Mouse (Mus musculus): ENCODE results near the gene Dgkz. TPM values are rescaled to one million over a fixed set of nuclear protein-coding genes. Genes with fewer than 3 reads are reported as not detected.

Dgkz gene
- polyA plus RNA-seq, 1 experiment = 204 TPM

DNA sequence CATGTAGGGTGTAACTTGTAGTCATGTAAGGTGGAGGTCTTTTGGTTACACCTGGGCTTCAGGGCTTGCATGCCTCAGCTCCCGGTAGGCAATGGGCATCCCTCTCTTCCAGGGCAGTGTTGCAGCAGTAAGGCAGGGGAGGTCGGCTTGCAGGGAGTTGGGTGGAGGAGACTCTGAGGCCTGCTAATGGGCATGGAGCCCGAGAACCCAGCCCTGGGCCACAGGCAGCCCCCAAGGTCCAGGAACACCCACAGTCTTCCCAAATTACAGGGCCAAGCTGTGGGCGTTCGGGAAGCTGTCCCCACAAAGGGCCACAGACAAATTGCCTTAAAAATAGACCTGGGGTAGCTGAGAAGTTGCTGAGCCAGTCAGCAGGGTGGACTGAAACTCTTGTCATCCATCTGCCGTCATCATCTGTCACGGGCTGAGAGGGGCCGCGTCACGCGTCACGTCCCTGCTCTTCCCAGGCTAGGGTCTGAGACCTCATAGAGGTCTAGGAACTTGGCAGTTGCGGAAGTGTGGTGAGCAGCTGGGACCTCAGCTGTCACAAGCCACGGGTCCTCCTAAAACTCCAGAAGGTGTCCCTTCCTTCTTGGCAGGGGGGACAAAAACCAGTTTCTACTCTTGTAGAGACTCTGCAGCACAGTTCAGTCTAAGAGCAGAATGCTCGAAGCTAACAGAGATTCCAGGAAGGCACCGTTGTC is 22.4 kb upstream of the Dgkz start:
- DNase-seq (ENCODE audit: low read depth, low spot score) = no peak
- WGBS = 81% methylated on average over 16 of the region's 16 CpGs

DNA sequence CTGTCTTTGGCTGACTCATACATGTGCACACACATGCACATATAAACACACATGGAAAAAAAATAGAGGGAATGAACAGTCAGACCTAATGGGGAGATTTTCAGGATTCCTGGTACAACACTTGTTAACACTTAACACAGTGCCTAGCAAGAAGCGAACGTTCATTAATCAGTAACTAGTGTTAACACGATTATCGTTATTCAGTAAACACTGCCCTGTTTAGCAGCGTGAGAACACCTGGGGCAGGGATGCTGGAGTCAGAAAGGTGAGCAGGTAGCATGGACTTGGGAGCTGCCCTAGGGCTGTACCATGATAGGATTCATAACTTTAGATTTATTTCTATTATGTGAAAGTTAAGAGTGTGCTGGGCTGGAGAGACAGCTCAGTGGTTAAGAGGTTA is 20.3 kb upstream of the Dgkz start:
- WGBS = 34% methylated on average over 5 of the region's 5 CpGs
- no peak for DNase-seq (ENCODE audit: low read depth, low spot score)

DNA sequence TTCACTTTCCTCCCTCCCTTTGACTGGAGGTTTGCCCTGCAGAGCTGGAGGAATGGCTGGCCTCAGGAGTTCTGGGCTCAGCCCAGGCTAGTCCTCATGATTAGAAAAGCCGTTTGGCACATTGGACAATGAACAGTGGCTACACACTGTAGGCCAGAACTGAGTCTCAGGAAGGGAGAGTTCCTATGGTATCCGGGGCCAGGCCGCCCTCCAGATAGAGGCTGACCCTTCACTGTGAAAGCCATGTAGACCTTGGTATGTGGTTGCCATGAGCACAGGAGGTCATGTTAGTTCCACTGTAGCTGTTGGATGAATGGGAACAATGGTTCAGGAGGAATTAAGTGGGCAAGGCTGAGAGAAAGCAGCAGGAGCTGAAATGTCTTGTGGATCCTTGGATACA is 17.7 kb upstream of the Dgkz start:
- 84% methylated on average over 3 of the region's 3 CpGs for WGBS

DNA sequence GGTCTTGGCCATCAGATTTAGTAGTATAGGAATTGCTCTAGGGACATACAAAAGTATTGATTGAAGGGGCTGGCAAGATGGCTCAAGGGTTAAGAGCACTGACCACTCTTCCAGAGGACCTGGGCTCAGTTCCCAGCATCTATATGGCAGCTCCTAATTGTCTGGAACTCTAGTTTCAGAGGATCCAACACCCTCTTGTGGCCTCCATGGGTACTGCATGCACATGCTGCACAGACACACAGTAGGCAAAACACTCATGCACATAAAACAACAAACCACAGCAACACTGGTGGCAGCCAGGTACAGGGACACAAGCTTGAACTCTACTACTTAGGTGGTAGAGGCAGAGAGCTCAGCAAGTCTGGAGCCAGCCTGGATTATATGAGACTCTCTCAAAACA is 14.1 kb upstream of the Dgkz start:
- no peak for DNase-seq (ENCODE audit: low read depth, low spot score)

More for the DNA sequence above, 17.7 kb upstream of the Dgkz start:
- DNase-seq (ENCODE audit: low read depth, low spot score) = no peak

DNA sequence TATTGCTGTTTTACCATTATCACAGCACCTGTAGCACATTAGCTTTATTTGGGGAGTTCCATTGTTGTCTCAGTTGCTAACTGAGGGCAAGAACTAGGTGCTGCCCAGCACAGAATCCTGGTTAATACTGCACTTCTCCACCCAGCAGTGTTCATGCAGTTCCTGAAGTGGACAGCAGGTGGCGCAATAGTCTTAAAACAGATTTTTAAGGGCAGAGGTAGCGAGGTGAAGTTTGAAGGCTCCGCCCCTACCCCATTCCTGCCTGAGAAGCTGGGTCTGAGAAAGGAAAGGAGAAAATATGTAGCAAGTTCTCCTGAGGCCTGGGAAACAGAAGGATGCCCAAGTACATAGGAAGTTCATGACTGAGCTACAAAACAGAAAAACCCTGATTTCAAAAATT is 11.9 kb upstream of the Dgkz start:
- WGBS = 10% methylated on average over 3 of the region's 3 CpGs
- peak; percentile 67 for DNase-seq (ENCODE audit: low read depth, low spot score)

DNA sequence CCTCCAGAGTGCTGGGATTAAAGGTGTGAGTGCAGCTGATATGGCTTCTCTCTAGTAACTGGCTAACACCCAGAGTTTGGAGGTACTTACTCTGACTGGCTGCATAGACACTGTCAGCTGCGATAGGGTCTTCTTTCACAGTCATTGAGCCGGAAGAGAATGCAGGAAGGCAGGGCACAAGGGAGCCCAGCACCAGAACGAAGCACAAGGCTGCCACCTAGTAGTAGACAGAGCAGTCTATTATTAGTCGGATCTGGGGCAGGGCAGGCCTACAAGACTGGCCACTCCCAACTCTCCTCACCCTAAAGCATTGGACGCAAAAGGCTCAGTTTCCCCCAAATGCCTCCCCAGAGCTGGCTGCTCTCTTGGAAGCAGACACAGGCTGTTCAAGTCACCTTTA is 10.4 kb upstream of the Dgkz start:
- no peak for DNase-seq (ENCODE audit: low read depth, low spot score)
- WGBS = 36% methylated on average over 5 of the region's 5 CpGs

DNA sequence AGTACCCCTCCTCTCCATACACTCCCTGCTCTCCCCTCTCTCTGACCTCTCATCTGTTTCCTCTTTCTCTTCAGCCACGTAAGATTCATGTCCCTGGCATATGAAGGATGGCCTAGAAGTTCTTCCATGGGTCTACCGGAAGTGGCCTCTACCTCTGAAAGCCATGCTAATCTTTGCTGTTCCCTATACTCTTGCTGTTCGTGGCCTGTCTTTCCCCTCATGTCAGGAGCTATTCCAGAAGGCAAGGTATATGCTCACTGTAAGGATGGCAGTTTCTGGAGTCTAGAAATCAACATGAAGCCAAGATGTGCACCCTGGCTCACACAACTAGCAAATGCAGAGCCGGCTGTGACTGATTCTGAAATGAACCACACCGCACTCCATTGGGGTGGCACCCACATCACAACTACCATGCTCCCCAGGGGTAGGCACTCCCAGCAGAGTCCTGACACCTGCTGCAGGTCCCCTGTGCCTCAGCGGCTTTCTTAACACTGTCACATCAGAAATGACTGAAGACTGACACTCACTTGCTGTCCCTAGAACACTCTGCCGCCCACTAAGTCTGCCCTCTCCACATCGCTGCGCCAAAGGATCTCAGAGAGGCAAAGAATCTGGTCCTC is 9.4 kb upstream of the Dgkz start:
- 49% methylated on average over 9 of the region's 9 CpGs for WGBS

DNA sequence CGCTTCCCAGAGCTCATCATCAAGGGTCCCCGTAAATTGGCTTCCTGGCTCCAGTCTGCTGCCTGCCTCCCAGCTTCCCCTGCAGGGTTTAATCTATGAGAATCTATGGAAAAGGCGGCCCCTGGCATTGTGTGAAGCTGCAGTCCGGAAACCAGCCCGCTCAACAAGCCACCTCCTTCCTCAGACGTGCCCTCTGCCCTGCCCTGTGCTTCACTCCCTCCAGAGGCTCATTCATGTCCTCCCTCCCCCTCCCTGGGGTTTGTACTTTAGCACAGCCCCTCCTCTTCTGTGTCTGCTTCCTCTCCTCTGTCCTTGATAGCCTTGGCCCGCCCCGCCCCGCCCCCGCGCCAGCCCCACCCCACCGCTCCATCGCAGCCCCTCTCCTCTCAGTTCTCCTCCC is 8.8 kb upstream of the Dgkz start:
- WGBS = 20% methylated on average over 11 of the region's 13 CpGs
- DNase-seq (ENCODE audit: low read depth, low spot score) = peak; percentile 77

More for the DNA sequence above, 9.4 kb upstream of the Dgkz start:
- DNase-seq (ENCODE audit: low read depth, low spot score) = no peak

DNA sequence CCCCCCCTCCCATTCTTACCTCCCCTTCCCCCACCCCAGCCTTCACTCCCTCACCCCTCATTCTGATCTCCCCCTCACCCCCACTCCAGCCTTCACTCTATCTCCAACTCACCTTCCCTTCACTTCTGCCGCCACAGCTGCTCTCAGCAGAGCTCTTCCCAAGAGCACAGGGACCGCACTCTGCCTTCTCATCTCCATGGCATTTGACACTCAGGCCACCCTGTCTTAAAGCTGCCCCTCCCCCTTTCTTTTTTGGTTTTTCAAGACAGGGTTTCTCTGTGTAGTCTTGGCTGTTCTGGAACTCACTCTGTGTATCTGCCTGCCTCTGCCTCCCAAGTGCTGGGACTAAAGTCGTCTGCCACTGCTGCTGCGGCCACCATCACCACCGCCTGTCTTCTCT is 5.2 kb upstream of the Dgkz start:
- 75% methylated on average over 5 of the region's 5 CpGs for WGBS
- no peak for DNase-seq (ENCODE audit: low read depth, low spot score)

DNA sequence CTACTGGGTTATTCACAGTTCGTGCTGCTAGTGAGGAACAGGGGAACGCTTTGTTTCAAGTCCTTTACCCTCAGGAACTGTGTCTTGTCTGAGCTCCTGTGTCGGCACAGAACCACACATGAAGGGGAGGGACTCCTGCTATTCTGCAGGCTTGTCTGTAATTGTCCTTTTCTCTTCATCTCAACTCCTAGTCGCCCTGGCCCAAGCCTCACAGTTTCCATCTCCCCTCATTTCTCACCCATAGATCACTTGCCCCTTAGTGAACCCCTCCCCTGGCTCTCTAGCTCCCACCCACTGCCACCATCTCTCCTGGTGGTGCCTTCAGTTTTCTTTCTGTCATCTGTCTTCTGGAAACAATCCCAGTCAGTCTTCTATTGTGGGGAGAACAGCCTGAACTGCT is 4.6 kb upstream of the Dgkz start:
- no peak for DNase-seq (ENCODE audit: low read depth, low spot score)
- WGBS = 46% methylated on average over 4 of the region's 4 CpGs

DNA sequence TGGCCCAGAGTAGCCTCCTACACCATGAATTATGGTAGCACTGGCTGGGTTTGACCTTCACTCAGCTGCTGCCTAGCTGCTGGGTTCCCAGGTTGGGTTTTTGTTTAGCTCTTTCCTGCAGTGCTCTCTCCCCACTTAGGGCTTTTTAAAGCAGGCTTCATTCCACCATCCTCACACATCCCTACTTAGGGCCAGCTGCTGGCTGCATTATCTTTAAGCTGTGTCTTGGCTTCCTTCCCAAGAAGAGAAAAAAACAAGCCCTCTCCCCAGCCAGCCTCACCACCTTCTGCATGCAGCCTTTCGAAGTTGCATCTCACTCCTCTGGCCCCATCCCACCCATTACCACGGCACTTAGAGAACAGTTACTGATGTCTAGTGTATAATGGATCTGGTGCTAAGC is 2.9 kb upstream of the Dgkz start:
- no peak for DNase-seq (ENCODE audit: low read depth, low spot score)
- 61% methylated on average over 2 of the region's 2 CpGs for WGBS

DNA sequence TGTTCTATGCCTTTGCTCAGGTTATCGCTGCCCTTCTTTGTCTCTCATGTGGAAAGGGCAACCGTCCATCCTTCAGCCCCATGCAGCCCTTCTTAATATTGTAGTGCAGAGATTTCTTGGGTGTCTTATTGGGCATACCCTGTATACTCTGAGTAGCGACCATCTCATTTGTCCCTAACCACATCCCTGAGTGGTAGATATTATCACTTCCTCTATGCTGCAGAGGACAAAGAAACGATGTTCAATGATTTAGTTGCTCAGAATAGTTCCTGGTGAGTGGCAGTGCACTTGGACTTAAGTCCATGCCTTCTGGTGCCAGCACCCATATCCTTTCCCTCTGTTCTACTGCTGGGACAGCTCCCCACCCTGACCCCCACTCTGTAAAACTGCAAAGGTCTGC is 2.3 kb upstream of the Dgkz start:
- 67% methylated on average over 4 of the region's 4 CpGs for WGBS
- no peak for DNase-seq (ENCODE audit: low read depth, low spot score)

DNA sequence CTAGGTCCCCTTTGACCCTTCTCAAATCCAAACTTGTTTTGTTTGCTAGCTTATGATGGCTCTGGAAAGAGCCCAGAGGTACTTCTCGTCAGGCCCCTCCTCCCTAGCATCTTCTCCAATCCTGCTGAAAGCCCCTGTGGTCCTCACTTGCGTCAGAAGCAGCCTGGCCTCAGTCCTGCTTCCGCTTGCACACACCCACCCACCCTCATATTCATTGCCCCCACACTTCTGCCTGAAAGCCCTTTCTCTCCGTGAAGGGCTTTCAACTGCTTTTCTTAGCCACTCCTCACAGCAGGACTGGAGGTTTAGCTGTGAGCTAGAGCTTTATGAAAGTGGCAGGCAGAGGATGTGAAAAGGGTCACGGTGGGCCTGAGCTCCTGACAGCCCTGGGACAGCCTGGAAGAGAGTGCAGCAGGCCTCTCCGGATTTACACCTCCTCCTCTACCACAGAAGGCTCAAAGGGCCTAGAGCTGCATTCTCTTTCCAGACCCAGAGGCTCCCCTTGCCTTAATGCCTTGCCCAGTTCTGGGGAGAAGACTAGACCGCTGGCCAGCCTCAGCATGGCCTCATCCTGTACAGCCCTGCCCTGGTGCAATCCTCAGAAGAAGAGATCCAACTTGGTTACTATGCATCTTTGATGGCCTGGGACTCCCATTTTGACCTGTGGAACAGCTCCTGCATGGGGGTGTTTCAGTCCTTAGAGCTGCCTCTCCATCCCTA is 2.1 kb downstream of the Dgkz start:
- DNase-seq (ENCODE audit: low read depth, low spot score) = no peak
- whole genome bisulfite sequencing = 90% methylated on average over 7 of the region's 7 CpGs

DNA sequence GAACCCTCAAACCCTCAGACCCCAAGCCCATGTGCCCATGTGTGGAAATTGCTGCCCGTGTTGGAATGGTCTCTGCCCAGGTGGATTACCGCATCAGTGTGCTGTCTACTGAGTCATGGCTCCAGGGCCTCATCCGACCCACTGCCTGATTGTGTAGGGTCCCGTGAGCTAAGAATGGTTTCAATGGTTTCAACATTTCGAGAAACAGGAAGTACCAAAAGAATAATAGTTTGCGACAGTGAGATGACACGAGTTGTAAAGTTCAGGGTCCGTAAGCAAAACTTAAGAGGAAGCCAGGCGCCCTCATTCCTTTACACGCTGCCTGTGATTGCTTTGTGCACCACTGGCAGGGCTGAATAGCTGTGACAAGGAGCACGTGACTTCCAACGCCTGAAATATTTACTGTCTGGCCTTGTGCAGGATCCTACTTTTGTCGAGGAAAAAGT is 3.5 kb downstream of the Dgkz start:
- DNase-seq (ENCODE audit: low read depth, low spot score) = no peak
- 17% methylated on average over 13 of the region's 13 CpGs for WGBS

DNA sequence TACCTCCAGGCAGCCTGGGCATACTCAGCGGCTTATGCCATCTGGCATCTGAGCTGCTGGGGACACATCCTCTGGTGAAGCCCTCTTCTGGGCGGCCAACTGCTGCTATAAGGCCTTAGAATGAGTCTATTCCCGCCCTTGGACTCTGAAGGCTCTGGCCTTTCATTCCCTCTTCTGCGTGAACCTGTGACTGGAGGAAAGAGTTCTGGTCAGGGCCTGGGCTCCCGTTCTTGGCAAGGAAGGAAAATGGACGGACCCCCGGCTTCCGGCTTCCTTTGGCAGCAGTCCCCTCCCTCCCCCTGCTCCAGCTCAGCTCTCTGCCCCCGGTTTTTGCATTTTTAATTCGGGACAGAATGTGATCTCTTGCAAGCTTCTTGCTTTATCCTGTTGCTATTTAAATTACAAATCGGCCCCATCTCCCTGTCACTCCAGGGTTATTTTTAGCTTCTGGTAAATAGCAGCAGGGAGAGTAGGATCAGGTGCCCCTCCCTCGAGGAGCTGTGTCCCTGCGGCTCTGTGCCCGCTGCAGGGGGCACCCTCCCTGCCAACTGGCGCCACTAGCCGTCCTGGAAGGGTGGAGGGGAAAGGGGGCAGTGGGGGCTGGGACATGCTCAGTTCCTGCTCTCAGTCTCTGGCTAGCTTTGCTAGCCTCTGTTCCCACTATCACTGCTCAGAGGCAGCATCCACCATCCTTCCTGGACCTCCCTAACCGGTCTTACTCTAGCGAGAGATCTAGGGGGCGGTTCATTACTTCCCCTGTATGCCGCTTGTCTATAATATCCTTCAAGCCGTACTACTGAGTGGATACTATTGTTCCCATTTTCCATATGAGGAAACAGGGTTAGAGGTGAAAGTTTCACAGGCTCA is 4.2 kb downstream of the Dgkz start:
- no peak for DNase-seq (ENCODE audit: low read depth, low spot score)
- 50% methylated on average over 21 of the region's 21 CpGs for WGBS

DNA sequence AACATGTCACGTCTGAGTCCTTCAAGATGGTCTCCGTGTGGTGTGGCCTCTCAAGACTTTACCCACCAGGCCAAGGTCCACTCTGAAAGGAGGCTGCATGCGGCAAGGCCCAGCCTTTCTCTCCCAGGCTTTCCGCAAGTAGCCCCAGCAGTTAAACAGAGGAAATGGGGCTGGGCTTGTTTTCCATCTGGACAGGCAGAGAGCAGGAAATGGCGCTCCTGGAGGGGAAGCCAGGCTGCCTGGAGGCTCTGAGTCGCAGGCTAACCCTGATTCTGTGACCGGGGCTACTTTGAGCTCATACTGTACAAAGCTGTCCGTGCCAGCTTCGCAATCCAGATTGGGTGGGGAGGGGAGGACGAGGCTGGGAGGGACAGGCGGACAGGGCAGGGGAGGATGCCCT is 7.7 kb downstream of the Dgkz start:
- 47% methylated on average over 11 of the region's 11 CpGs for WGBS

DNA sequence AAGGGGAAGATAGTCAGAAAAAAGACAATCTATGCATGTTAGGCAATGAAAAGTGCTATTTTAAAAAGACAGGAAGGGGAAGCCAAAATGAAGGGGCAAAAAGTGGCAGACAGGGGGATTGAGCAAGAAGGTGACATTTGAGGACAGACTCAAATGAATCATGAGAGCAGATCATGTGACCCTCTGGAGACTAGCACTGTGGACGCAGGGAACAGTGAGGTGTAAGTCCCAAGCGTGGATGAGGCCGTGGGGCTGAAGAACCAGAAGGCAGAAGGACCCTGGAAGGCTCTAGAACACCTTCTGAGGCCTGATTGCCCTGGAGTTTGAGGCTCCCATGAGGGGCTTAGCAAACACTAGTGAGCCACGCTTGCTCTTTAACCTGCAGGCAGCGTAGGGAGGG is 9.3 kb downstream of the Dgkz start:
- no peak for DNase-seq (ENCODE audit: low read depth, low spot score)
- 88% methylated on average over 5 of the region's 5 CpGs for WGBS

More for the DNA sequence above, 7.7 kb downstream of the Dgkz start:
- no peak for DNase-seq (ENCODE audit: low read depth, low spot score)

DNA sequence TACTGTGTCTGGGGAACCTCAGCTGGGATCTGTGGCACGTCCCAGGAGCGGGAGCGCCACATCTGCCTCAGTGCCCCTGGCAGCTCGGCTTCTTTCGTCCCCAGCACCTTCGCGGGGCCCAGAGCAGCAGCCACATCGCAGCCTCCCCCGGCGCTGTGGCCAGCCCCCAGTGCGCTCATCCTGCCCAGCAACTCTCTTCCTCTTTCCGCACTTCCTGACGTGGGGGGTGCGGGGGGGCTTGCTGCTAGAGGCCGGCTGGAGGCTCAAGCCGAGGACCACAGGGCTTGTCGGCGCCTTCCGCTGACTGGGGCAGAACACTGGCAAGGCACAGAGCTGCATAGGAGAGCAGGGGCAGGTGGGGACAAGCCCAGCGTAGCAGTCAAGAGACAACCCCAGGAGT is 10.2 kb downstream of the Dgkz start:
- WGBS = 70% methylated on average over 20 of the region's 20 CpGs
- DNase-seq (ENCODE audit: low read depth, low spot score) = no peak

DNA sequence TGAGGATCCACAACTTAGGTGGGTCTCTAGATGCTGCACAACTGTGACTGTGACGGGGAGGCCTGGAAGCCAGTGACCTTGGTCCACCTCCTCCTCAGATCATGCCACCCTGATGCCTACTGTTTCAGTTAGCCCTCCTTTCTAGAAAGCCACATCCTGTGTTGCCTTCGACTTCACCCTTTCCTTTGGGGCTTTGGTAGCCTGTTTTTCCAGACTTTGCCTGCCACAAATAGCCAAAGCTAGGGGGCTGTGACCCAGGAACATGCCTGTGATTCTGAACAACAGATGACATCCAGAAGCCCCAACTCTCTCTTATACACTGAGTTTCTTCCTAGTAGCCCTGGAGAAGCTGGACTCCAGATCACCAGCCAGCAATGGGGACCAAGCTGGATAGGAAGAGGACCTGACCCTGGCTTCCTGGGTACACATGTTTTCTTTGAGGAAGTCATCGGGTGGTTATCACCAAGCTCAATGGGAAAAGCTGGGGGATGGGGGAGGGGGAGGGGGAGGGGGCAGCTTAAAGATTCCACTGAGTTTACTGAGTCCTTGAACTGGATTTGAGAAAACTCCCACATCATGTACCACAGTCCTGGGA is 11.0 kb downstream of the Dgkz start:
- no peak for DNase-seq (ENCODE audit: low read depth, low spot score)
- WGBS = 74% methylated on average over 3 of the region's 3 CpGs

DNA sequence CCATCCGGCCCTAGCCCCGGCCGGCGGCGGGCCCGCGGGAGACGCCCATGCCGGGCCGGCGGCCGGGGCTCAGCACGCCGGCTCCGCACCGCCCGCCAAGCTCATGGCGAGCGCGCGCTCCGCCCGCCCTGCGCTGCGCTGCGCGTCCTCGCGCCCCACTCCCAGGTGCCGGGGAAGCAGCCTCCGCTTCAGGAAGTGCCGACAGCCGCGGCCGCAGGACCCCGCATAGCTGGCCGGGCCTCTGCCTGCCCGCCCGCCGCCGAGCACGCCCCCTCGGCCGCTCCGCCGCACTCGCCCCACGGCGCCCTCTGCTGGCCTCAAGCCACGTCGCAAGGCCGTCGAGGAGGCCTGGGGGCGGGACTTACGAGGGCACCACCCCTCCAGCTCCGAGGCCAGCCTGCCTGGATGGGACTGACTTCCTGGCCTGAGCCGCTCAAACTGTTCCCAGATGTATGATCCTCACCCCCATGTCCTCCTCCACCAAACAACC is 12.2 kb downstream of the Dgkz start:
- peak; percentile 71 for DNase-seq (ENCODE audit: low read depth, low spot score)
- WGBS = under 1% methylated on average over 55 of the region's 57 CpGs

Measured in large intestine, adult 2 months (tissue).